Mouse (Mus musculus) embryo, embryonic 11 days (tissue): ENCODE measurements at regions not wholly inside any gene's neighbourhood (a gene's known extent, or its start where the extent isn't known, plus 50 kb on each side); places are given as distances from the start of the nearest gene placed in this dataset.
"Not testable (repeated sequence)": the region's sequence is repeated elsewhere in the genome, so short reads cannot be mapped to it uniquely, and the experiment has no call there.

ENCODE experiments used
- DNase-seq: peaks from one replicate; pipeline ENCODE4 v3.0.0-alpha.2; 2015

GRCm38 (mm10) chr10:126333786-126334185, 367.8 kb downstream of the Lrig3 start:
- no peak for DNase-seq

- DNase-seq = peak; percentile 91
Observed at GRCm38 (mm10) chr10:126330305-126330969, 364.5 kb downstream of the Lrig3 start.

- DNase-seq = no peak
Observed at GRCm38 (mm10) chr10:126320831-126321230, 354.9 kb downstream of the Lrig3 start.

- no peak for DNase-seq
Observed at GRCm38 (mm10) chr10:126319795-126320194, 353.8 kb downstream of the Lrig3 start.

- DNase-seq = no peak
Observed at GRCm38 (mm10) chr10:126299962-126300361, 334.0 kb downstream of the Lrig3 start.

GRCm38 (mm10) chr10:126298211-126298610, 332.2 kb downstream of the Lrig3 start:
- DNase-seq = no peak

- no peak for DNase-seq
Observed at GRCm38 (mm10) chr10:126295853-126296252, 329.9 kb downstream of the Lrig3 start.

- DNase-seq = no peak
Observed at GRCm38 (mm10) chr10:126291765-126292164, 325.8 kb downstream of the Lrig3 start.

- not testable (repeated sequence) for DNase-seq
Observed at GRCm38 (mm10) chr10:126285096-126285495, 319.1 kb downstream of the Lrig3 start.

GRCm38 (mm10) chr10:126270376-126270775, 304.4 kb downstream of the Lrig3 start:
- DNase-seq = no peak

GRCm38 (mm10) chr10:126267321-126267998, 301.5 kb downstream of the Lrig3 start:
- no peak for DNase-seq

- no peak for DNase-seq
Observed at GRCm38 (mm10) chr10:126257171-126257570, 291.2 kb downstream of the Lrig3 start.

- no peak for DNase-seq
Observed at GRCm38 (mm10) chr10:126254198-126254597, 288.2 kb downstream of the Lrig3 start.

GRCm38 (mm10) chr10:126249176-126249575, 283.2 kb downstream of the Lrig3 start:
- DNase-seq = no peak

- DNase-seq = no peak
Observed at GRCm38 (mm10) chr10:126243051-126243450, 277.1 kb downstream of the Lrig3 start.

GRCm38 (mm10) chr10:126239536-126239935, 273.6 kb downstream of the Lrig3 start:
- DNase-seq = peak; percentile 57
